Mouse (Mus musculus) thymus, postnatal 36 days (tissue): ENCODE results near the gene Kcnq1.

Experiments
- DNase-seq, 2 experiments: peaks; one replicate each; pipeline ENCODE4 v3.0.0; 2022; ENCODE audit warnings: mixed read lengths in 2 of 2

Gene Kcnq1

DNA sequence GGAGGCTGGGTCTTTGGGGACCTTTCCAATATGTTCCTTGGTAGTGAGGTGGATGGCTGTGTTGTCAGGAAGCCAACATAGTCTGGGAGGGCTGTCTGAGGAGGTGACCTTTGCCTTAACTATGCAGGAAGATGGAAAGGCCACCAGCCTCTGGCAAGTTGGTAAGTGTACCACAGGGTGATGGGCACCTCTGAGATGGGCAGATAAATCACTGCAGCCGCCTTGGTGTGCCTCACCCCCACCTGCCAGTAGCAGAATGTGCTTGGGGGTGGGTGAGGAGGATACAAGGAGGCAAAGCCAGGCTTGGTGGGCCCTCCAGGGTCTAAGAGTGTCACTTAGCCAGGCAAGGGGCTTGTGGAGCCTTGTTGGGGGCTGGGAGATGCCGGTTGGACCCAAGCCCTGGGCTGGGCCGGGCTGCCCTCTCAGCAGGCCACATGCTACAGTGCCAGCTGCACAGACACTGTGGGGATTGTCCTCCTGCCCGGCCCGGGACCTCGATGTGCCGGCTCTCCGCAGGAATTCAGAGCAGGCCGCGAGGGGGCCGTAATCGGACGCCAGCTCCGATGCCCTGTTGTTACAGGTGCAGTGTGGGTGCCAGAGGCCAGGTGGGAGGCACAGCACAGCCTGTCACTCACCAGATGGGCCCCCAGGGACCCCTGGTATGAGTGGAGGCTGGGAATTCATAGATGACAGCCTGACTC is 223.1 kb downstream of the Kcnq1 start:
- DNase-seq: no peak

GRCm38 (mm10) chr7:143333040-143333439 is 226.9 kb downstream of the Kcnq1 start:
- no peak for DNase-seq

DNA sequence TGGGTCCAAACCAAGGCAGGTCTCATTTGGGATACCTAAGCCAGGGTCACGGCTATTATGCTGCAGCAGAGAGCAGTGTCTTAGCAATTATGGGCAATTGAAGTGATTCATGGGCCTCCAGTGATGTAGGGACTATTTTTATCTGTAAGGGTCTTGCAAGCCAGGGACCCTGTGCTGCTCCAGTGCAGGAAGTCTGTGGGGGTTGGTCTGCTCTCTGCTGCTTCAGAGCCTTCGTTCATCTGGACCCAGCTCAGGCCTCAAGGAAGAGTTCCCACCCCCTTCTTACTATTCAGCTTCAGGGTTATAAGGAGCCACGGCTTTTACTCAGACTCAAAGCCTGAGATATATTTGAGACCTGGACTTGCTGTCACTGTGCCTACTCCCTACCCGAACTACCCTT is 227.4 kb downstream of the Kcnq1 start:
- no peak for DNase-seq

- DNase-seq: no peak
Observed at GRCm38 (mm10) chr7:143338690-143339089, 232.5 kb downstream of the Kcnq1 start.

DNA sequence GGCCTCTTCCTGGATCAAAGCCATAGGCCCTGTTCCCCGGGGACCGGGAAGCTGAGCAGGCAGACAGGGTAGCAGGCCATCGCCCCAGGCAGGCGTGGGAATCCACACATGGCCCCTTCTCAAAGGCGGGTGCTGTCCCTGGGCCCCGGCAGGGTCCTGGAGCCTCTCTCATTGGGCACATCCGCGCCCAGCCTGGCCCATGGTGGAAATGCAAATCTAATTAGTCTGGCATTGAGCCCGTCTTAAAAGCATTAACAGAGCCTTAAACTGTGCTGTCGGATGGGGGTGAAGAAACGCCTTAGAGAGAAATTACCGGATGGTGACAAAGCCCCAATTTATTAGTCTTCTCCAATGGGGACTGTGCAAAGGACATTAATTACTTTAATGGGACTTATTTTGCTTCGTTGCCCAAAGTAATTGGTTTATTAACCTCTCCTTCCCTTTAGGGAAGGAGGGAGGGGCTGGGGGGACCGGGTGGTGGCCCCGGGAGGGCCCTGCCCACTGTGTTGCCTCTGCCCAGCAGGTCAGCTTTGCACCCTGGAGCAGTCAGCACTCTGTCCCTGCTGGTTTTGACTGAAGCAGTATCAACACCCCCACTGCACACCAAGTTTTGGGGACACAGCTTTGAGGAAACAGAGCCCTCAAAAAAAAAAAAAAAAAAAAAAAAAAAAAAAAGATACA is 234.6 kb downstream of the Kcnq1 start:
- no peak for DNase-seq

DNA sequence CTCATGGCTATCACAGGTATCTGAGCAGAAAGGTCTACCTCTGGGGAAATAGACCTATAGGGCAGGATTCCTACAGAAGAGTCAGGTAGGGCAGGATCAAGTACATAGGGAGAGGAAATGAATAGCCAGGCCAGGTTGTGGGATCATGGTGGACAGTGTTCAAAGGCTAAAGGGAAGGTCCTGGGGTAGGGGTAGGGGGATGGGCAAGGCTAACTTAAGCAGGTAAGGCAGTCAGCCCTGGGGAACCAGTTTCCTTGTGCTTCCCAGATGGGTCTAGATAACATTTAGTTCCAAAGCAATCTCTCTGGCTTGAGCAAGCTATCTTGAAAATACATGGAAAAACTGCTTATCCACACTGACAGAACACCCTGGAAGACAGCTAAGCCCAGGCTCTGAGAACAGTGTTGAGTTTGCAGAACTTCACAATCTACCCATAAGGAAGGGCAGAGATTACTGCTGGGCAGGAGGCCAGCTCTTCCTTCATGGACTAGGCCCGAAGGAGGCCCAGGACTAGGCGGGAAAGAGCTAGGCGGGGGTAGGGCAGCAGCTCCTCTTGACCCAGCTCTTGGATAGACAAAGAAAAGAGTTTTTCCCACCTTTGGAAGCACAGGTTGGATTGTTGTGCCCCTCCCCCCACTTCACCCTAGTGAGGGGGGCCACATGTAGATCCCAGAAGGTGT is 235.3 kb downstream of the Kcnq1 start:
- DNase-seq: no peak

GRCm38 (mm10) chr7:143343781-143344306 is 237.7 kb downstream of the Kcnq1 start:
- no peak for DNase-seq

DNA sequence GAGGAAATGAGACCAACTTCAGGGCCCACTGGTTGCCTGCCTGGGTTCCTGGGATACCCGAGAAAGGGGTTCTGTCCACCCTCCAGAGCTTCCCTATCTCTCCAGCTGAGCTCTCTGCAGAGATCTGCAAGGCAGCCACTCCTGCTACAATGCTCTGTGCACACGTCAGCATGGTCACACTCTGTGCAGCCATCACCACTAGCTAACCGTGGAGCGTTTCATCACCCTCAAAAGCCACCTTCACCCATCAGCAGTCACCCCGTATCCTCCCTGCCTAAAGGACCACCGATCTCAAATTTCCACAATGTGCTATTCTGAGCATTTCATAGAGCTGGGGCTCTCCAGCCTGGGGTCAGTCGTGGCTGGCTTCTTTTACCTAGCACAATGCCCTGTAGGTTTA is 243.1 kb downstream of the Kcnq1 start:
- DNase-seq: no peak

GRCm38 (mm10) chr7:143349848-143350247 is 243.7 kb downstream of the Kcnq1 start:
- no peak for DNase-seq

- no peak for DNase-seq
Observed at GRCm38 (mm10) chr7:143355831-143356230, 249.7 kb downstream of the Kcnq1 start.

DNA sequence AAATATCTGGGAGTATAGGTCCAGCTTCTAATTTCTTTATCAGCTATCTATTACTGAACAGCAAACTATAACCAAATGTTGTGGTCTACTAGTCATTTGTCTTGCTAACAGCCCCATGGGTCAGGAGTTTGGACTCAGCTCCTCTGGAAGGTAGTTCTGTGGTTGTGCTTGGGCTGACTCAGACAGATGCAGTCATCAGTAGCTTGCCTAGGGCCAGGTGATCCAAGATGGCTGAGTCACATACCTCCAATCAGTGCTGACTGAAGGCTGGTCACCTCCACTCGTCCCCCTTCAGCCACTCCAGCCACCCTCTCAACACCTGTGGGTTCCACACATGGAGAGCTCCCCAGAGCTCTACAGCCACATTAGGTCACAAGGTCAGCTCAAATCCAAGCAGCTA is 250.9 kb downstream of the Kcnq1 start:
- no peak for DNase-seq

DNA sequence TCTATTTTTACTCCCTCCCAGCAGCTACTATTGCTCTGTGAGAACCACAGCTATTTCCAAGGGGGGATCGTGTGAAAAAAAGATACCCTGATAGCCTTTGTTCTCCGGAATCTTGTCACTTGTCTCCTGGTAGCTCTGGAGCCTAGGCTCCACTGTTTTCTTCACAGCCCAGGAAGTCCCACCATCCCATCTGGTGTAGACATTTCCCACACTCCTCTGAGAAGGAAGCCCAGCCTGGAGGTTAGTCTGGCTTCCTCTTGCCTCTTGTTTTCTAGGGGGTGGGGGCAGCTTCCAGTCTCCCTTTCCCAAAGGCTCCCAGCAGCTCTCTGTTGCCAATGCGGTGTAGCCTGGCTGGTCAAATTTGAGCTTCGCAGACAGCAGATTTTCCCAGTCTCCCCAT is 251.7 kb downstream of the Kcnq1 start:
- no peak for DNase-seq

GRCm38 (mm10) chr7:143359762-143360161 is 253.6 kb downstream of the Kcnq1 start:
- DNase-seq: no peak

GRCm38 (mm10) chr7:143360776-143361175 is 254.6 kb downstream of the Kcnq1 start:
- DNase-seq: no peak

- DNase-seq: no peak
Observed at GRCm38 (mm10) chr7:143364092-143364832, 258.1 kb downstream of the Kcnq1 start.

DNA sequence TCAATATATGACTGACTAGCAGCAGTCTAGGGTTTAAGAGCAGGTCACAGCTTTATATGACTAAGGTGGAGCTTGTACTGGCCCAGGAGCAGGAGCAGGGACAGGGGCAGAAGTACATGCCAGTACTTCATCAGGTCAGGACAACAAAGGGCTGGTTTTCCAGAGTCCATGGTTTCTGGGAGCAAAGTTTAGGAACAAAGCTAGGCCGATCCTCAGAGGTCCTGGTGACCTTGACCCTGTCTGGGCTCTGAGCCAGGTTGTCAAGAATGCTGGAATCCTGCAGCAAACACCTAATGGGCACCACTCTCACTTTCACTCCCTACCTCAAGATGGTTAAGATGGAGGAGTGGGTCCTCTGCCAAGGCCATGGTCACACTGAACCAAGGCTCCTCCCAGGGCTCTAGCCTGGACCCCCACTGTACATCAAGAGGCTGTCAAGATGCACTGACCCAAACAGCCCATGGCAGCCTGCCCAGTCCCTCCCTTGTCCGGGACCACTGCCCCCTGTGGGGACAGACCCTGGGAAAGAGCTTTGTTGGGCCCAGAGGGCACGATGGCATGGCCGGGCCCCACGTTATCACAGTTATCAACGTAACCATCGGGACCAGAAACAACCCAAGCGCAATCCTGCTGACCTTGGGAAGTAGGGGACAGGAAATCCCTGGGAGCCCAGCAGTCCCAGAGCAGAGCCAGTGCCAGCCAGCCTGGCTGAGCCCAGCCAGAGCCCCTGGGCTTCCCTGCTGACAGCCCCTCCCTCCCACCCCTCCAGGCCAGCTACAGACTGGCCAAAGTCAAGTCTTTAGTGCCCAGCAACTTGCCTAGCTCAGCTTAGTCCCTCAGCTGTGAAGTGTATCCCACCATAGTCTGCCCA is 259.0 kb downstream of the Kcnq1 start:
- no peak for DNase-seq

GRCm38 (mm10) chr7:143367366-143368266 is 261.5 kb downstream of the Kcnq1 start:
- DNase-seq: no peak

DNA sequence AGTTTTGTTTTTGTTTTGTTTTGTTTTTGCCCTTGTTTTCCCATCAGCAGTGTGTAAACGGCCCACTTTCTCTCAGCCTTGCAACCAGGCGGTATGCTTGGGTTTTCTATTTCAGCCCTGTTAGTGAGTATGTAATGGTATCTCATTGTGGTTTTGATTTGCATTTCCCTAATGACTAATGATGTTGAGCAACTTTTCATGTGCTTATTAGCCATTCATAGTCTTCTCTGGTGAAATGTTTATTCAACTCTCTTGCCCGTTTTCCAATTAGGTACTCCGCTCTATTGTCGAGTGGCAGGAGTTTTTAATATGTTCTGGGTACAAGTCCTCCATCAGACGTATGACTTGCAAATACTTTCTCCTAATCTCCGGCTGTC is 262.1 kb downstream of the Kcnq1 start:
- no peak for DNase-seq

DNA sequence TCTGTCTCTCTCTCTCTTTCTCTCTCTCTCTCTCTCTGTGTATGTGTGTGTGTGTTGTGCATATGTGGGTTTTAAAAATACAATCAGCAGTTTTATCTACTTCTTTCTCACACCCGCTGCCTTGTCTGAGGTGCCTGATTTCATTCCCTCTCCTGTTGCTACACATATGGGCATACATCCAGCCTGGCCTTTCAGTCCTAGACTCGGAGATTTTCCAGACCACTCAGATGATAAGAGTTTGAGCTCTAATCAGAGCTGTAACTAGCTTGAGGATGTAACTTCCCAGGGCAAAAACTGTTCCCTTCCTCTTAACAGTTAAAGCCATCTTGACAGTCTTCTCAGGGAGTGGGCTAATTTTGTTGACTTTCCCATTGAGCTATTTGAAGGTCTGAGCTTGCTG is 265.2 kb downstream of the Kcnq1 start:
- DNase-seq: no peak

DNA sequence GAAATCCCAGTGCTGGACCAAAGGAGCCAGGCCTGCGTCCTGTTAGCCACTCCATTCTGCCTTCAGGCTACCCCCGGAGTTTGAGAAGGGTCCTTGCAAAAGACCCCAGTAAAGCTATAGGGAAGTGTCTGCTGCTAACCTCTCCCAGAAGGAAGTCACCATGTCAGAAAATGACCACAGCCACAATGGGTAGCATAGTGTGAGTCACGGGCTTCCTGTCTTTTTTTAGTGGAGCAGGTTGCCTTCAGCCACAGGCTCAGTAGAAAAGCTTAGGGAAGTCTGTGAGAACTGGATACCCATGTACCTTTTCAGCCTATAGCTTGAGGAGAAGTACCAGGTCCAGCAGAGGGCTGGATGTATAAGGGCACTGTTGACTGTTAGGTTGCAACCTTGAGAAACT is 267.1 kb downstream of the Kcnq1 start:
- DNase-seq: no peak

DNA sequence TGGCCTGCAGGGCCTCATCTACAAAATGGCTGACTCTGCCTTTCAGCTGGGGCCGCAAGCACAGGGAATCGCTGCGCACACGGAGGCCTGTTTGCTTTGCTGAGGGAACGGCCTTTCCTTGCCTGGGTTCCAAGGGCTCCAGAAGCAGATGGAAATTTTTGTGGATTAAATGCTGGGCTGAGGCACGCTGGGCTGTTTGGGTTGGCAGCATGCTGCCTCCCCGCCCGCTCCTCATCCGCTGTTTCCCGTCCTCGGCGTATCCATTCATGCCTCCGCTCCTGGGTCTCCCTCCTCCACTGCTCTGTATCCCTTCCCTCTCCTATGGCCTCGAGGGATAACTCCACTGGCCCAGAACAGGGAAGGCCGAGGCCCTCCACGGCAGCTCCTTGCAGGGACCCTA is 269.8 kb downstream of the Kcnq1 start:
- no peak for DNase-seq
